Mouse (Mus musculus) gonadal fat pad, adult 2 months (tissue): ENCODE results near the gene Spag9. TPM values are rescaled to one million over a fixed set of nuclear protein-coding genes. Genes with fewer than 3 reads are reported as not detected.

Experiments used
- DNase-seq: peaks from one replicate; pipeline ENCODE4 v3.0.0-alpha.2; 2012; ENCODE audit warnings: low read depth
- polyA plus RNA-seq: library from polyadenylated mRNA; depleted of rRNA; stranded (reverse); fragments of >200 nt; gene quantifications from 2 replicates; pipeline ENCODE4 v1.2.3, GENCODE M21; 2012; rRNA removed

Spag9 gene
- polyA plus RNA-seq, 1 experiment = 25.7 TPM

DNA sequence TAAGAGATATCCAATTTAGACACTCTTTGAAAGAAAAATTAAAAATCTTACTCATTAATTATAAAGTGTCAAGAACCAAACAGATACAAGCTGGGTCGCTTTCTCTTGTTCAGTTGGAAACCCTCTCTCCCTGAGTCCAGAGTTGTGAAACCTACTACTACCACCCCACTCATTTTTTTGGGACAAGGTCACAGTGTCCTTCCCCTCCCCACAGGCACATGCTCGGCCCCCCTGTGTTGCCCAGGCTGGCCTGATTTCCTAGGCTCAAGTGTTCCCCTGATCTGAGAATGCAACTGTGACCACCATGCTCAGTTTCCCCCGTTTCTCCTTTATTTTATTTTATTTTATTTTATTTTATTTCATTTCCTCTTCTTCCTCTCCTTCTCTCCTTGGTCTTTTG is 158.3 kb downstream of the Spag9 start:
- DNase-seq = no peak

DNA sequence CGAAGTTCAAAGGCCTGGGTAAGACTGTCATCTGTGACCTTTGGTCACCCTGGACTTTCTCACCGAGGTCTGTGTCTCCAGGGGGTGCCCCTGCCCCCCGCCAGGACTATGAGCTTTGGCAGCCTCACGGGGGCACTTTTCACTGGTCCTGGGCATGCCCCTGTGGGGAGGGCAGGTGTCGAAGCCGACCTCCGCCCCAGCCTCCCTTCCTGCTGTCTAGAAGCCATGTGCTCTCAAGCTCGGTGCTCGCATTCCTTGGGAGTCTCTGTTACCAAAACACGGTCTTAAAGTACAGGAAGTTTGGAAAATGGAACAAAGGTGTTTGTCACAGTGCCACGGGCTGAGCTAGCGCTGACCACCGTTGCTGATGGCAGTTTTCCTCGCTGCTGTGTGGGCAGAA is 162.6 kb downstream of the Spag9 start:
- DNase-seq = no peak

DNA sequence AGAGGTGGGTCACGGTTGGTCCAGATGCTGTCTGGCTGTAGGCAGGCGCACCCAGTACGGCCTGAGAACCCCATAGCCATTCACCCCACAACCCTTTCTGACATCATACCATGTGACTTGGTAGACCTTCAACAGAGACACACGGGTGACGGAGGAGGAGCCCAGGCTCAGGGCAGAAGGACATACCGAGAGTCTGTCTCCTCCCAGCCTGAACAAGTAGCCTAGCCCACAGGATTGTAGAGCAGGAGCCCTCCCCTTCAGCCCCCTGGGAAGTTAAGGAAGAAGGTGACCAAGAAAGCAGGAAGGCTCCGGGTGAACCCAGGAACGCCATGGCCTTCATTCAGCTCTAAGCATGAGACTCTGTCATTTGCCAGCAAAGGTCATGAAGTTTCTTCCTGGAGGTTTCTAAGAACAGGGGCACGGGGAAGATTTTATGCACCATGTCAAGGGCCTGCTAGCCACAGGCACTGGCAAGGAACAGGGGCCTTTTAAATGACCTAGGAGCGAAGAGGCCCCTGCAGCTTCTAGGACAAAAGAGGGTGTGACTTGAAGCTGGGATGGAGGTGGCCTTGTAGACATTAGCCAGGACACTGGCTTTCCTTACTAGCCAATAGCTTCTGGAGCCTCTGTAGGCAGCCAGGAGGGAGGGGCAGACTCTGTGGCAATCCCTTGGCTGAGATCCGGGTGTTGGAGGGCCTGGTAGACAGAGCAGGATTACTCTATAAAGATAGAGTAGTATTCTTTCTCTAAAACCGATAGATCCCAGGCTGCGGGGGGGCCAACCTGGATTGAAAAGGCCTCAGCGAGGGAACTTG is 163.4 kb downstream of the Spag9 start:
- no peak for DNase-seq

DNA sequence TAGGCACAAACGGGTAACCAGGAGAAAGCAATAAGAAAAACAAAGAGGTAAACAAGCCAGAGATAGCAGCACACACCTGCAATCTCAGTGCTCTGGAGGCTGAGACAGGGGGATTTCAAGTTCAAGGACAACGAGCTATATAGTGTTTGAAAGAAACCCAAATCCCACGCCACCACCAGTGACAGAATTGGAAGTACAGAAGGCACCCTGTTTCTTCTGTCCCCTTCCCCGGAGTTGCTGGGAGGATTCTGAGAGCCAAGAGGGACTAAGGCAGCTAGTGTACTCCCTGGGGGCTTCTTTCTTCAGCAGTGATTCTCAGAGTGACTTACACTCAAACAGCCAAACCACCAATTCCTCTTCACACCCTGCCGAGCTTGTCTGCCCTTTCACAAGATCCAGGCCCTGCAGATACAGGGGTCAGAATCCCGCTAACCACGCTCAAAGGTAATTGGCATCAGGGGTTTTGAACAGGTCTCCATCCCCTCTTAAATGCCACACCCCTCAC is 164.1 kb downstream of the Spag9 start:
- no peak for DNase-seq

DNA sequence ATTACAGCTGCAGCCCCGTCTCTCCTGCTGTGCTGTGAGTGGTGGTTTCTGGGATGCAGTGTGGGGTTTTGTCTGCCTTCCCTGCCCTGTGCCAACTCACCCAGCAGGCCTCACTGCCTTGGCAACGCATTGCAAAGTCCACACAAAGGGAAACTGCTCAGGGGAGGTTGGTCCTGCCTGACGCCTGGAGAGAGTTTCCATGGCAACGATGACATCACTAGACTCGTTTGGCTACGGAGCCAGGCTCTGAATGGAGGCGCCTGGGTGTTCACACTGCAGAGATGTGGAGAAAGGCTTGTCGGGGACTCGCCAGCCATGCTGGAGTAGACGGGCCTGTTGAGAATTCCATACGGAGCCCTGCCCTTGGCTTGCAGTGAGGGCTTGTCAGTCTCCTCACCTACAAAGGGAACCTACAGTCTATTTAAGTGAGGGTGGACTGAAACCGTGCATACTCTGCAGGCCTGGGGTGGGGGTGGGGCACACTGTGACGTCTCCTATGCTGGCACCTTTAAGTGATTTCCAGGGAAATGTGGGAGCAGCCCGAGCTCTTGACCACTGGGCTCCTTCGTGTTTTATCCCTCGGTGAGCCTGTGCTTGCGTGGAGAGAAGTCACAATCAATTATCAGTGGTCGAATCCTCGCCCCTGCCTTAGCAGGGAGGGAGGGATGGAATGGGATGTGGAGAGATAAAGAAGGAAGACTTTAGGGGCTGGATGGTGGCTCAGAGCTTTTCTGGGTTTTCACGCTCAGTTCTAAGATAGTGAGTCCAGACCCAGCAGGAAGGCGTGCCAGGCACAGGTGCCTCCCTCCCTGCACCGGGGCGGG is 164.8 kb downstream of the Spag9 start:
- DNase-seq = no peak

DNA sequence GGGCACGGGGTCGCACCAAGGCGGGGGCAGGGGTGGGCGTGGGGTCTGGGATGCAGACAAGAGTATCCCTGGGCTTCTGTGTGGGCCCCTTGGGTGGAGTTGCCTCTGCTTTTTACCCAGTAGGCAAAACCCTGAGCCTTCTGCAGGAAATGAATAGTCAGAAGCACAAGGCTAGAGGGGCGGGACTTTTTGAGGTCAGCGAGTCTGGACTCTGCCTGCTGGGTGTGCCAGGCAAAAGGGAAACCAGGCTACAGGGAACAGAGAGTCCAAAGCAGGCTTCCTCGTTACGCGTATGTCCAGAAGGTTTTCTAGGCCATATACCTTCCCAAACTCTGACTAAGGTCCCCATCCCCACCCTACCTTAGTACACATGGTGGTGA is 165.4 kb downstream of the Spag9 start:
- DNase-seq = no peak

DNA sequence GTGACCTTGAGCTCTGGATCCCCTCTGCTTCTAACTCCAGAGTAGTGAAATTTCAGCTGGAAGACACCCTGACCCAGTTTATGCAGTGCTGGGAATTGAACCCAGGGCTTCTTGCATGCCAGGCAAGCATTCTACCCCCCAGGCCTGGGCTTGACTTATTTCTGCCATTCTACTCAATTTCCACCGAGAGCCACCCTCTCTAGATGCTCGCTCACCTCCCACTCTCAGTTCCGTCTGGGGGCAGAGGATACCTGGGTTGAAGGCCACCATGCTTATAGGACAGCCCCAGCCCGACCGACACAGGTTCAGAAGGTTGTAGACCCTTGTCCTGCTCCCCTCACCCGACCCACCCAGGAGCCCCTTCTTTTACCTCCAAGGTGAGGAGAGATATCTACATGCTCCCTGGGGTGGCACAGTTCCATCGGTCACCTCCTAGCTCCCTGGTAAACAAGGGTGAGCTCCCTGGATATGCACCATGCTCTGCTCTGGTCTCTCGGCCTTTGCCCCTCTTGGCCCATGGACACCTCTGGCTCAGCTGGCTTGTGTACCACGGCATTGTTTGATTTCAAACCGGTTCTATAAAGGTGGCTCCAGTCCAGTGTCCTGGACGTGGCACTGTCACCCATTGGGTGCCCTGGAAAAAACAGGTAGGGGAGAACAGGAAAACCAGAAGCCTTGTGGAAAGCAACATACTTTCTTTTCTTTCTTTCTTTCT is 166.1 kb downstream of the Spag9 start:
- no peak for DNase-seq

DNA sequence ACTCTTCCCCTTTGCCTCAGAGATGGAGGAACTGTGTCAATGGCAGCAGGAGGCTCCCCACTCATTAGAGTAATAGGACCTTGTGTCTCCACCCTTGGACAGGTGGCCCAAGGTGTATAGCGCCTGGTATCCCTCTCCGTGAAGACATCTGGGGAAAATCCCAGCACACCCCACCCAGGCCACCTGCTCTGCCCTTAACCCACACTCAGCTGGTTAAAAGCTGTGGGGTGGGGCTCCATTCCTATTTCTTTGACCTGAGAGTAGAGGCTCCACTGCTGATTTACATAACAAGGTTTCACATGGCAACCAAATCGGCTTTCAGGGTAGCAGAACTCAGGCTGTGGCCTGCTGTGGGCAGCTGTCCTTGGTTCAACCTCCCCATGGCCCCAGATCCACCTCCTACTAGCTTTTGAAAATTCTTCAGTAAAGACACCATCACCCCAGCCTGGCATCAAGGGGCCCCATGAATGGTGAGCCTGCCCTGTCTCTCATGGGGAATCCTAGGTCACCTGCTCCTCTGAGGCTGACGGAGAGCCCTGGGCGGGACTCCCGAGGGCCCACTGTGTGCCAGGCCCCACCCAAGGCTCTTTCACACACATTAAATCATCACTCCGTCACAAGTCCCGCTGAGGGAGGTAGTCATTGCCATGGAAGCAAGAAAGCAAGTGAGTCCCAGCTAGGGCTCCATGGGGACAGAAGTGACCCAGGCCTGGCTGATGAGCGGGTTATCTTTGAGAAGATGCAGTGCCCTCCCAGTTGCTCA is 167.3 kb downstream of the Spag9 start:
- no peak for DNase-seq

DNA sequence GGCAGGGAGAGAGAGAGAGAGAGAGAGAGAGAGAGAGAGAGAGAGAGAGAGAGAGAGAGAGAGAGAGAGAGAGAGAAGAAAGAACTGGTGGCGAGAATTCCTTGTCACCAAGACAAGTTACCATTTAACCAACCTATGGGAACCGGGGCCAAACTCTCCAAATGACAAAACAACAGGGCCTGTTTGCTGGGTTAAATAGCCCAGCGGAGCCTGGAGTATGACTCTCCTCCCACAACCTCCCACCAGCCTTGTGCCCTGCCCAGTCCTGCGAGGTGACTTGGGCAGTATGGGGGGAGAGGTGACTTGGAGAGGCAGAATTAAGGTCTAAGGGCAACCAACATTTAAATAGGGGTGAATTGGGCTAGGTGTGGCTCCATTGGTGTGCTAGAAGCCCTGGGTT is 169.9 kb downstream of the Spag9 start:
- no peak for DNase-seq

DNA sequence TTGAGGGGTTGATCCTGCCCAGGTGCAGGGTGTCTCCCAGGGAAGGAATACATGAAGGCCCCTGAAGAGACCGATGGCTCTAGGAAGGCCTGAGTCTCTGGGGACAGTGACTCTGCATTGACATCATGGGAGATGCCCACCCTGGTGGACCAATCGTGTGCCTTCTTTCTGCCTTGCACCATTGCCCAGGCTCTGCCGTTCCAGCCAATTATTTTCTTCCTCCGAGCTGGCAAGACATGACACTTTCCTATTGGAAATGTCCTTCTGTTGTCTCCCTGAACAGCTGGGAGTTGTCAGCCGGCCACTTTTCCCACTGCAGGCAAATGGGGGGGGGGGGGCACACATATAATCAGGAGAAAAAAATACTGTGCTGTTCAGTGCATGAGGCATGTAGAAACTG is 172.3 kb downstream of the Spag9 start:
- DNase-seq = no peak

DNA sequence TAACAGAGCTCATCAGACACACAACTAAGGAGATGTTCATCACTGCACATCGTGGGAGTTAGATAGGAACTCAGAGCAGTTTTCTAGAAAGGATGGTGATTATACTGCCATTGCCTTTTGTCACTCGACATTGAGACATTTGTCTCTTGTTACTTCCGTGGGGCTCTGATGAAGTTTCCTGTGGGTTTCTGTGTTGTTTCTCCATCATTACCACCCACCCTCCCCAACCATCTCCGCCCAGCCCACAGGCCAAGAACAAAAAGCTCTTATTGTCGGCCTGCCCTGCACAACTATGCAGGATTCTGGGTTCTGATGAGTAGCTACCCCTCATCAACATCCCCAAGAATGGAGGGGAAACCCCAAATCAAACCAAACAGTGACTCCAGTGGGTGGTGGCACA is 173.7 kb downstream of the Spag9 start:
- DNase-seq = no peak

DNA sequence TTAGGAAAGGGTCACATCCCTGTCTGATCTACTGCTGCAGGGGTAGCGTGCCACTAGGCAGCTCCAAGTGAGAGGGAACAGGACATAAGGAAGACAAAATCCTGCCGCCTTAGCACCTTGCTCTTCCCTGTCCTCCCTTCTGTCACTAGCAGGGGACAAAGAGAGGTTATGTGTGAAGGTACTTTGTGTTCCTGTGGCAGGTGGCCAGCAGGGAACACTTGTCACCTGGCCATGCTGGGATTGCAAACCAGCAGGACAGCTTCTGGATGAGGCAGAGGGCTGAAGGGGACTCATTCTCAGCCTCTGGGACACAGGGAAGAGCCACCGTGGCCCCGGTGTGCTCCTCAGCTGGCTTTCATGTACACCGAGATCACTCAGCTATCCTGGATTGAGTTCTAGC is 175.8 kb downstream of the Spag9 start:
- DNase-seq = no peak

DNA sequence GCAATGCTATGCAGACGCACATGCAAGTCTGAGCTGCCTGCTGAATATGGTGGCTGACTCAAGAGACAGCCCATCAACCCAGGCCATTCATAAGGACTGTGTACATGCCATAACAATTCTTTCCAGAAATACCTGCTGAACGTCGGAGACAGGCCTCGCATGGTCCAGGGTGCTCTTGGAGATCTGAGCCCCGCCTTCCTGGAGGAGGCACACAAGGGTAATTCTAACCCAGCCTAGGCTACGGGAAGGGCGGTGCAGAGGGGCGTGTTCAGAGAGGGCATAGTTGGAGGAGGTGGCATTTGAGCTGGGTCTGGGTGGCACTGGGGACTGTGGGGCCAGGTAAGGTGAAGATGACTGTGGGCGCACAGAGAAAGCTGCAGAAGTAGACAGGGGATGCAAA is 176.3 kb downstream of the Spag9 start:
- DNase-seq = no peak

DNA sequence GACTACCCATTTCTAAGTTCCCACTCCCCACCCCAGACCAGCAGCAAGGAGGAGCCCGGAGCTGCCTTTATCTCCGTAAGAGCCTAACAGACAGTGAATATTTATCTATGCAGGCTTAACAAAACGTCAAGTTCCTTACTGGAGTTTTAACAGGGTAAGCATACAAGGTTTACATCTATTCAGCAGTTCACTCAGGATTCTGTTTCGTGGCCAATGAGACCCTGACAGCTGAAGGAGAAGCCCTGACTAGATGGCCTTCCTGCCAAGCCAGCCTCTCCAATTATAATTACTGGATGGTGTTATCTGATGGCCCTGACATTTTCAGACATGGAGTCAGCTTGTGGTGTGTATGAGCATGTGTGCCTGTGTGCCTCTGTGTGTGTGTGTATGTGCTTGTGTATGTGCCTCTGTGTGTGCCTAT is 177.8 kb downstream of the Spag9 start:
- no peak for DNase-seq

DNA sequence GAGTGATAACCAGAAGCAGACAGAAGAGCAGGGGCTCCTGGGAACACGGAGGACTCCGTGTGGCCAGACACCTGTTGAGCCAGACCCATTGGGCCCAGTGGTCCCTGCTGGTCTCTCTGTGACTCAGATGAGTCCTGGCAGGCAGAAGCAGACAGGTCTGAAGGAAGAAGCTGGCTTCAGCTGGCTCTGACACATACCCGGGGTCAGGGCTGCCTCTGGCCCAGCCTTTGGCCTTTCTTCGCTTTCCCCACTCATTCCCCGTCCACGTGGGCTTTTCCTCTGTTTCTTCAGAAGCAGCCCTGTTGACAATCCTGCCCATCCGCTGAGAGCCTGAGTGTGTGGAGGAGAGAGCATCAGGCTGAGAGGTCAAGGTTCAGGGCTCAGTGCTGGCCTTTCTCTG is 179.4 kb downstream of the Spag9 start:
- no peak for DNase-seq

Other genes starting within 250 kb of the Spag9 start
- 4.1 and 4.8 TPM in 2 replicates for gene Utp18, start 110.3 kb upstream of the Spag9 start, polyA plus RNA-seq
- 6.2 and 7.0 TPM in 2 replicates for gene Mbtd1, start 110.2 kb upstream of the Spag9 start, polyA plus RNA-seq
- 187 and 256 TPM in 2 replicates for gene Nme2, start 39.8 kb upstream of the Spag9 start, polyA plus RNA-seq
- 22.2 and 45.8 TPM in 2 replicates for gene Gm20390, start 27.8 kb upstream of the Spag9 start, polyA plus RNA-seq
- gene Nme1, start 27.6 kb upstream of the Spag9 start, polyA plus RNA-seq = 65.3 and 109 TPM in 2 replicates
- gene Tob1, start 215.4 kb downstream of the Spag9 start, polyA plus RNA-seq = 23.7 and 23.8 TPM in 2 replicates
- 2.5 and 2.6 TPM in 2 replicates for gene Wfikkn2, start 249.9 kb downstream of the Spag9 start, polyA plus RNA-seq